Mouse (Mus musculus) kidney, postnatal 0 days (tissue): ENCODE measurements around the gene Ehd2. TPM values are rescaled to one million over a fixed set of nuclear protein-coding genes. Genes with fewer than 3 reads are reported as not detected.

ENCODE experiments used
- ATAC-seq: fragments of 200-750 bp; cut with Nextera tagmentation; replicated peaks from 2 replicates; pipeline ENCODE4 v1.8.0; 2017; ENCODE audit warnings: low read depth, moderate number of reproducible peaks, moderate TSS enrichment, moderate library complexity; ENCODE audit not compliant: low FRiP score
- DNase-seq: peaks from one replicate; pipeline ENCODE4 v3.0.0-alpha.2; 2016; ENCODE audit warnings: low spot score
- H3K27ac ChIP-seq: fragments of 300-500 bp; sonication (generic); 2 replicates; pipeline ENCODE4 v1.5.1; 2014; ENCODE audit warnings: mild to moderate bottlenecking
- H3K27me3 ChIP-seq: fragments of 300-500 bp; sonication (generic); 2 replicates; pipeline ENCODE4 v1.6.1; 2014; ENCODE audit warnings: low read length, mixed read lengths; ENCODE audit not compliant: insufficient read depth
- H3K36me3 ChIP-seq: fragments of 300-500 bp; sonication (generic); 2 replicates; pipeline ENCODE4 v1.6.1; 2014; ENCODE audit warnings: low read length, mixed read lengths; ENCODE audit not compliant: insufficient read depth
- H3K4me1 ChIP-seq: fragments of 300-500 bp; sonication (generic); replicated peaks from 2 replicates; pipeline ENCODE4 v1.6.1; 2014; ENCODE audit warnings: antibody characterized with exemption, low read length, mixed read lengths; ENCODE audit not compliant: insufficient read depth
- H3K4me2 ChIP-seq: fragments of 300-500 bp; sonication (generic); 2 replicates; pipeline ENCODE4 v1.6.1; 2014; ENCODE audit warnings: mild to moderate bottlenecking, low read length, moderate library complexity, mixed read lengths
- H3K4me3 ChIP-seq: fragments of 300-500 bp; sonication (generic); replicated peaks from 2 replicates; pipeline ENCODE4 v1.5.1; 2014; ENCODE audit warnings: low read depth, low read length
- H3K9ac ChIP-seq: fragments of 300-500 bp; sonication (generic); 2 replicates; pipeline ENCODE4 v1.6.1; 2014; ENCODE audit warnings: low read depth, low read length
- H3K9me3 ChIP-seq: fragments of 300-500 bp; sonication (generic); replicated peaks from 2 replicates; pipeline ENCODE4 v1.6.1; 2016; ENCODE audit warnings: low read length, inconsistent platforms, mixed read lengths
- CTCF ChIP-seq: IDR thresholded peaks from 2 replicates; pipeline ENCODE4 v1.5.1; 2016; ENCODE audit warnings: antibody characterized with exemption, low read depth, mild to moderate bottlenecking, moderate library complexity
- WGBS: fragments of 180-500 bp; shearing (Covaris S2); extraction: QIAGEN DNeasy Blood & Tissue Kit; methylation state at CpG from one replicate; pipeline ENCODE4 v1.1.7; 2014; 5-methylcytosine and 5-hydroxymethylcytosine counted together
- polyA plus RNA-seq: library from polyadenylated mRNA; unstranded; fragments of >200 nt; fragmentation: Nextera tagmentation; extraction: Ambion mirVana; gene quantifications from 2 replicates; pipeline ENCODE4 v1.2.1, GENCODE M21; 2015

The Ehd2 gene
- polyA plus RNA-seq, 1 experiment from 2014 or later, result 24.6 TPM

- Histone ChIP-seq H3K9ac (peak within 1 kb of the TSS; percentile 77), H3K27me3 (no peaks in the 10 kb centered on the region), H3K9me3 (no peaks in the 10 kb centered on the region), H3K4me2 (peak within 1 kb of the TSS; percentile 80), H3K4me1 (no peaks in the 10 kb centered on the region; the same call in none of the 2 replicates), H3K27ac (peak within 1 kb of the TSS; percentile 96), H3K36me3 (peaks cover 34% of the 10 kb centered on the region), H3K4me3 (peak within 1 kb of the TSS; percentile 79)
- TF ChIP-seq CTCF, result no peak
- peak; percentile 86 for ATAC-seq
- DNase-seq, result peak; percentile 98
- 1% methylated on average over 59 of the region's 59 CpGs for WGBS
These were observed 21.4 kb downstream of the Ehd2 start, which contains the start of gene Nop53 for GRCm38 (mm10) chr7:15945721-15946536. TSS of gene Nop53 (minus strand) at chr7:15946074.

- Histone ChIP-seq H3K4me2 (peak overlapping the region; percentile 80), H3K4me3 (peak overlapping the region; percentile 79), H3K4me1 (no peaks in the 10 kb centered on the region; the same call in none of the 2 replicates), H3K27me3 (no peaks in the 10 kb centered on the region), H3K9ac (peak overlapping the region; percentile 77), H3K9me3 (no peaks in the 10 kb centered on the region), H3K36me3 (peaks cover 40% of the 10 kb centered on the region), H3K27ac (peak overlapping the region; percentile 96)
- DNase-seq (no peak), ATAC-seq (no peak)
- no peak for TF ChIP-seq CTCF
- WGBS, result 6% methylated on average over 8 of the region's 8 CpGs
These were observed 22.2 kb downstream of the Ehd2 start for GRCm38 (mm10) chr7:15945211-15945610.

GRCm38 (mm10) chr7:15944311-15944710 lies 23.1 kb downstream of the Ehd2 start:
- no peak for TF ChIP-seq CTCF
- no peak for DNase-seq
- H3K27ac ChIP-seq, result no peak overlapping the region
- H3K4me1 ChIP-seq, result no peaks in the 10 kb centered on the region; the same call in none of the 2 replicates
- H3K4me2 ChIP-seq, result no peak overlapping the region
- H3K9ac ChIP-seq, result no peak overlapping the region
- no peaks in the 10 kb centered on the region for H3K9me3 ChIP-seq
- ATAC-seq, result no peak
- peaks cover 46% of the 10 kb centered on the region for H3K36me3 ChIP-seq
- 95% methylated on average over 1 of the region's 1 CpGs for WGBS
- H3K27me3 ChIP-seq, result no peaks in the 10 kb centered on the region
- H3K4me3 ChIP-seq, result no peak overlapping the region

- ATAC-seq (no peak), DNase-seq (no peak)
- no peak overlapping the region for H3K9ac ChIP-seq
- WGBS, result 95% methylated on average over 3 of the region's 3 CpGs
- H3K27ac ChIP-seq, result no peak overlapping the region
- peaks cover 63% of the 10 kb centered on the region for H3K36me3 ChIP-seq
- H3K9me3 ChIP-seq, result no peaks in the 10 kb centered on the region
- no peaks in the 10 kb centered on the region for H3K27me3 ChIP-seq
- TF ChIP-seq CTCF, result no peak
- H3K4me2 ChIP-seq, result no peak overlapping the region
- no peak overlapping the region for H3K4me3 ChIP-seq
- H3K4me1 ChIP-seq, result no peaks in the 10 kb centered on the region
These were observed 28.7 kb downstream of the Ehd2 start for GRCm38 (mm10) chr7:15938621-15939020.

GRCm38 (mm10) chr7:15937491-15937890 lies 29.9 kb downstream of the Ehd2 start:
- DNase-seq (no peak), ATAC-seq (no peak; the same call in 1 of the 2 replicates)
- 85% methylated on average over 5 of the region's 5 CpGs for WGBS
- Histone ChIP-seq H3K27ac (no peak overlapping the region), H3K9me3 (no peaks in the 10 kb centered on the region), H3K4me3 (no peak overlapping the region), H3K36me3 (peaks cover 52% of the 10 kb centered on the region), H3K4me2 (no peak overlapping the region), H3K27me3 (no peaks in the 10 kb centered on the region), H3K4me1 (no peaks in the 10 kb centered on the region), H3K9ac (no peak overlapping the region)
- TF ChIP-seq CTCF, result no peak

- Histone ChIP-seq H3K36me3 (peaks cover 18% of the 10 kb centered on the region), H3K9ac (no peak overlapping the region), H3K27ac (peak overlapping the region; percentile 47), H3K9me3 (no peaks in the 10 kb centered on the region), H3K4me3 (no peak overlapping the region), H3K4me1 (no peaks in the 10 kb centered on the region), H3K4me2 (0 out of 2 replicates have a peak overlapping the region, but pooled peaks have one; percentile 10), H3K27me3 (no peaks in the 10 kb centered on the region)
- DNase-seq, result peak; percentile 68
- no peak for TF ChIP-seq CTCF
- 0 out of 2 replicates have a peak, but pooled peaks have one; percentile 38 for ATAC-seq
- 28% methylated on average over 16 of the region's 16 CpGs for WGBS
These were observed 33.7 kb downstream of the Ehd2 start for GRCm38 (mm10) chr7:15933437-15934359.
